Mouse (Mus musculus) embryonic facial prominence, embryonic 15.5 days (tissue): ENCODE results near the gene Apba3. TPM values are rescaled to one million over a fixed set of nuclear protein-coding genes. Genes with fewer than 3 reads are reported as not detected.
A peak's percentile ranks its signal among the peaks of the same experiment; 100 is the strongest.

ENCODE experiments used
- ATAC-seq: fragments of 200-750 bp; cut with Nextera tagmentation; 2 replicates; pipeline ENCODE4 v1.8.0; 2017; ENCODE audit warnings: low read depth, moderate TSS enrichment; ENCODE audit not compliant: insufficient number of reproducible peaks, low FRiP score, low TSS enrichment
- H3K27ac ChIP-seq: fragments of 300-500 bp; sonication (generic); replicated peaks from 2 replicates; pipeline ENCODE4 v1.5.1; 2015; ENCODE audit warnings: mild to moderate bottlenecking, inconsistent platforms
- H3K27me3 ChIP-seq: fragments of 300-500 bp; sonication (generic); 2 replicates; pipeline ENCODE4 v1.6.1; 2015; ENCODE audit warnings: inconsistent platforms
- H3K36me3 ChIP-seq: fragments of 300-500 bp; sonication (generic); 2 replicates; pipeline ENCODE4 v1.6.1; 2015; ENCODE audit warnings: mild to moderate bottlenecking, inconsistent platforms
- H3K4me1 ChIP-seq: fragments of 300-500 bp; sonication (generic); 2 replicates; pipeline ENCODE4 v1.6.1; 2015; ENCODE audit warnings: inconsistent platforms
- H3K4me2 ChIP-seq: fragments of 300-500 bp; sonication (generic); replicated peaks from 2 replicates; pipeline ENCODE4 v1.6.1; 2015; ENCODE audit warnings: mild to moderate bottlenecking, inconsistent platforms
- H3K4me3 ChIP-seq: fragments of 300-500 bp; sonication (generic); replicated peaks from 2 replicates; pipeline ENCODE4 v1.5.1; 2015; ENCODE audit warnings: mild to moderate bottlenecking, inconsistent platforms
- H3K9ac ChIP-seq: fragments of 300-500 bp; sonication (generic); 2 replicates; pipeline ENCODE4 v1.6.1; 2015; ENCODE audit warnings: inconsistent platforms
- H3K9me3 ChIP-seq: fragments of 300-500 bp; sonication (generic); replicated peaks from 2 replicates; pipeline ENCODE4 v1.6.1; 2016; ENCODE audit warnings: inconsistent platforms
- WGBS: fragments of 180-500 bp; shearing (Covaris S2); methylation state at CpG from one replicate; pipeline ENCODE4 v1.1.7; 2015; 5-methylcytosine and 5-hydroxymethylcytosine counted together
- polyA plus RNA-seq: library from polyadenylated mRNA; unstranded; fragments of >200 nt; fragmentation: Nextera tagmentation; extraction: Ambion mirVana; gene quantifications from 2 replicates; pipeline ENCODE4 v1.2.1, GENCODE M21; 2015

Apba3 gene
- polyA plus RNA-seq, 1 experiment from 2014 or later, result 77.4 TPM

DNA sequence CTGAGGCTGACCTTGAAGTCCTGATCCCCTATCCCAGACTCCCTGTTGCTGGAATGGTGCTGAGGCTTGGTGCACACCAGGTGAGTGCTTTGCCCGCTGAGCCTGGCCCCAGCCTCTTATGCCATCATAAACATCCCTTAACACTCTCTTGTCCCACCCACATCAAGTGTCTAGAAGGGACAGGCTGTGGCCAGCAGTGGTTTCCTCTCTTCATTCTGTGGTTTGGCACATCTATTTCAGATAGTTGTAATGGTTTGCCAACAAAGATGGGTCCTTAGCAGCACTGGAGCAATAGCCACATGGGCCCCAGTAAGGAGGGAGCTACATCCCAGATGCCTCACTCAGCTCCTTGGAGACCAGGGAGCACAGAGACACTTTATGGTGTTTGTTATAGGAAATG lies 11.9 kb upstream of the Apba3 start:
- Histone ChIP-seq H3K36me3 (no peaks in the 10 kb centered on the region), H3K27me3 (peaks cover 81% of the 10 kb centered on the region)
- 50% methylated on average over 1 of the region's 1 CpGs for WGBS

DNA sequence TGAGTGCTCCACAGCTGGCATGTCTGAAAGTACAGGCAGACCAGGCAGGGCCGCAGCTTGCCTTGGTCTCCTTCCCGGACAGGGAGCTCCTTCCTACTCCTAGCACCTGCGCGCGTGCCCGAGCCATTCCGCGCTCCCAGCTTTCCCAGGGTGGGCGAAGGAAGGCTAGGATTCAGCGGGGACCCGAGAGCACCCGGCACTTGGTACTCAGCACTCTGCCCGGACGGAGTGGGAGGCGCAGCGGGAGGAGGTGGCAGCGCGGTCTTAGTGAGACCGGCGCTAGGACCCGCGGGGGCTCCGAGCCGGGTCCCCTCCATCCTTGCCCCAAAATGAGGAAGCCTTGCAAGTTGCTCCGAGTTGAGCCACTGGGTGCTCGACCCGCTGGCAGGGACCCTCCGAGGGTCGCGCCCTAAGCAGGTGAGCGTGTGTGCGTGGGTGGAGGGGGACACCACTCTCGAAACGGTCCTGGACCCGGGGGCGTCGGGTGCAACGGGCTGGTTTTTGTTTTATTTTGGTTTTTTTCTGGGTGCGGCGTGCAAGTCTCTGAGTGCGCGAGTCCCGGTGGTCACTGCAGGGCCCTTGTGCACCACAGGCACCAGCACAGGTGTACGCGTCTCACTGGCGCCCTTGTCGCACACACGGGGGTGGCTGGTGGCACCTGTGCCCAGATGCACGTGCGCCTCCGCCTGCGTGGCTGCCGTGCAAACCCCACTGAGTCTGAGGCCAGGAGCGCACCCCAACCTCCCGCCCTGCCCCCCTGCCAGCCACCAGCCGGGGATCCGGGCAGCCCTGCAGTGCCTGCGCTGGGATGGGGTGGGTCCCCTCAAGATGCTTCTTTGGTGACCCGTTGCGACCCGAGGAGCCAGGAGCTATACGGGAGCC lies 9.4 kb upstream of the Apba3 start:
- 2% methylated on average over 59 of the region's 62 CpGs for WGBS
- Histone ChIP-seq H3K36me3 (peaks cover 5% of the 10 kb centered on the region; the same call in 1 of the 2 replicates), H3K4me1 (peaks cover 33% of the 10 kb centered on the region), H3K4me2 (peak overlapping the region; percentile 94), H3K27ac (no peak overlapping the region), H3K9me3 (0 out of 2 replicates have a peak, but pooled peaks cover 4% of the 10 kb centered on the region), H3K4me3 (peak overlapping the region; percentile 53), H3K27me3 (peaks cover 70% of the 10 kb centered on the region), H3K9ac (peak overlapping the region; percentile 35)
- no peak for ATAC-seq

More for the DNA sequence above, 11.9 kb upstream of the Apba3 start:
- Histone ChIP-seq H3K4me2 (no peak overlapping the region), H3K4me3 (no peak overlapping the region), H3K9me3 (no peaks in the 10 kb centered on the region), H3K4me1 (peaks cover 34% of the 10 kb centered on the region), H3K27ac (no peak overlapping the region), H3K9ac (no peak overlapping the region)
- no peak for ATAC-seq

- Histone ChIP-seq H3K4me1 (peaks cover 24% of the 10 kb centered on the region), H3K9ac (no peak overlapping the region), H3K27me3 (peaks cover 50% of the 10 kb centered on the region), H3K4me2 (no peak overlapping the region), H3K9me3 (0 out of 2 replicates have a peak, but pooled peaks cover 4% of the 10 kb centered on the region), H3K27ac (no peak overlapping the region), H3K4me3 (no peak overlapping the region), H3K36me3 (peaks cover 22% of the 10 kb centered on the region)
- WGBS, result 40% methylated on average over 21 of the region's 21 CpGs
- no peak for ATAC-seq
Observed at GRCm38 (mm10) chr10:81259225-81259884, 7.4 kb upstream of the Apba3 start.

GRCm38 (mm10) chr10:81261025-81261424 lies 5.7 kb upstream of the Apba3 start:
- Histone ChIP-seq H3K27ac (no peak overlapping the region), H3K9me3 (0 out of 2 replicates have a peak, but pooled peaks cover 4% of the 10 kb centered on the region), H3K27me3 (peaks cover 43% of the 10 kb centered on the region), H3K9ac (no peak overlapping the region), H3K4me3 (no peak overlapping the region), H3K4me1 (peaks cover 32% of the 10 kb centered on the region), H3K36me3 (peaks cover 32% of the 10 kb centered on the region), H3K4me2 (no peak overlapping the region)
- ATAC-seq, result no peak
- 84% methylated on average over 4 of the region's 4 CpGs for WGBS

DNA sequence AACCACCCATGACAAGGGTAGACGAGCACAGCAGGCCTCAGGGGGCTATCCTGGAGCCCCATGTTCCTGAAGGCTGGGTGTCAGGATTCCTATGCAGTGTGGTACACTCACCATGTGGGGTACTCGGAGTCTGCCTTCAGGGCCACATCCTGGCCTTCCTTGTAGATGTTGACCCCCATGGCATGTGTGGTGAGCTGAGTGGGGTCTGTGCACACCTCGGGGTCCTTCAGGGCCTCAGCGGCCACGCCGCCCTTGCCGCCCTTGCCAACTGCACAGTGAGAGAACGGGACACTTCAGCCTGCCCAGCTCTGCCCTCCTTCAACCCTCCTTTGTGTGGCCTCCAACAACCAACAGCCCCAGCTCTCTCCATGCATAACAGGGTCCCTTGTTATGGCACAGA lies 1.2 kb upstream of the Apba3 start:
- Histone ChIP-seq H3K9ac (no peak overlapping the region), H3K36me3 (peaks cover 40% of the 10 kb centered on the region), H3K4me3 (peak overlapping the region; percentile 83), H3K4me1 (peaks cover 20% of the 10 kb centered on the region), H3K4me2 (peak overlapping the region; percentile 60), H3K27ac (no peak overlapping the region), H3K27me3 (no peaks in the 10 kb centered on the region), H3K9me3 (0 out of 2 replicates have a peak, but pooled peaks cover 3% of the 10 kb centered on the region)
- 96% methylated on average over 8 of the region's 8 CpGs for WGBS
- no peak for ATAC-seq

GRCm38 (mm10) chr10:81268056-81268455 lies 1.3 kb downstream of the Apba3 start:
- H3K9me3 ChIP-seq, result no peaks in the 10 kb centered on the region
- H3K4me1 ChIP-seq, result peaks cover 20% of the 10 kb centered on the region
- 4% methylated on average over 23 of the region's 23 CpGs for WGBS
- peaks cover 54% of the 10 kb centered on the region for H3K36me3 ChIP-seq
- ATAC-seq, result peak; percentile 66
- H3K27me3 ChIP-seq, result no peaks in the 10 kb centered on the region
- peak overlapping the region; percentile 80 for H3K9ac ChIP-seq
- H3K27ac ChIP-seq, result peak overlapping the region; percentile 58; the same call in 1 of the 2 replicates
- peak overlapping the region; percentile 77 for H3K4me2 ChIP-seq
- peak overlapping the region; percentile 83 for H3K4me3 ChIP-seq

DNA sequence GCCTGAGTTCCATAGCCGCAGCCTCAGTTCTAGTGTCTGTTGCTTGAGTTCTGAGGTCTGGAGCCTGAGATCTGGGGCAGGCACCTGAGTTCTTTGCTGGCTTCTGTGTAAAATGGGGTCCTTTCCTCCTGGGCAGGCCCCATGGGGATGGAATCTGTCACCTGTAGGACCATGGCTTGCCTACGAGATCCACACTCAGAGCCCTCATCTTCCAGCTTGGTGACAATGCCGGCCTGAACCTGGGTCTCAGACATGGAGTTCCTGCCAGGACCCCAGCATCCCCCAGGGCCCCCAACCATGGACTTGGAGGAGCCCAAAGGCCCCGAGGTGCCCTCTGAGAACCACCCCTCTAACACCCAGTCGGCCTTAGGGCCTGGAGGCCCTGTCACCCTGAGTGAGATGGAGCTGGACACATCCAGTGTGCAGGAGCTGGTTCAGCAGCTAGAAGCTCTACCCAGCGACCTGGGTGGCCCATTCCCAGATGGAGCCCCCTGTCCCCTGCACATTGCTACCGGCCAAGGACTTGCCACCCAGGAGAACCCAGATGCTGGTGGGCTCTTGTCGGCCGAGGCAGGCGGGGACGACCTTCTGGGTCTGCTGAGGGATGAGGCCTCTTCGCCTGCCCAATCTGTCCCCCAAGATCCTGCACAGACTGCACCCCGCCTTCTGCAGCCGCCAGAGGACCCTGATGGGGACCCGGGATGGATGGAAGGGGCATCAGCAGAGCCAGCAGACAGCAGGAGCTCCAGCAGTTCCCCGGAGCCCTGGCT lies 2.1 kb downstream of the Apba3 start:
- WGBS, result 77% methylated on average over 16 of the region's 16 CpGs
- no peaks in the 10 kb centered on the region for H3K27me3 ChIP-seq
- H3K4me3 ChIP-seq, result peak overlapping the region; percentile 83
- H3K27ac ChIP-seq, result peak overlapping the region; percentile 58; the same call in 1 of the 2 replicates
- peaks cover 56% of the 10 kb centered on the region for H3K36me3 ChIP-seq
- H3K9ac ChIP-seq, result peak overlapping the region; percentile 80
- H3K9me3 ChIP-seq, result no peaks in the 10 kb centered on the region
- no peak for ATAC-seq
- peak overlapping the region; percentile 77 for H3K4me2 ChIP-seq
- H3K4me1 ChIP-seq, result peaks cover 20% of the 10 kb centered on the region

- Histone ChIP-seq H3K27me3 (no peaks in the 10 kb centered on the region), H3K27ac (no peak overlapping the region), H3K4me3 (no peak overlapping the region), H3K4me1 (peaks cover 13% of the 10 kb centered on the region), H3K36me3 (peaks cover 43% of the 10 kb centered on the region), H3K9ac (no peak overlapping the region), H3K4me2 (no peak overlapping the region), H3K9me3 (no peaks in the 10 kb centered on the region)
- WGBS, result 90% methylated on average over 21 of the region's 21 CpGs
- ATAC-seq, result no peak
Observed at GRCm38 (mm10) chr10:81272356-81272755, 5.6 kb downstream of the Apba3 start.

GRCm38 (mm10) chr10:81273842-81274241 lies 7.1 kb downstream of the Apba3 start:
- no peaks in the 10 kb centered on the region for H3K27me3 ChIP-seq
- peaks cover 43% of the 10 kb centered on the region for H3K36me3 ChIP-seq
- H3K4me2 ChIP-seq, result no peak overlapping the region
- ATAC-seq, result no peak
- H3K27ac ChIP-seq, result no peak overlapping the region
- 91% methylated on average over 19 of the region's 19 CpGs for WGBS
- H3K4me1 ChIP-seq, result peaks cover 8% of the 10 kb centered on the region
- H3K9me3 ChIP-seq, result no peaks in the 10 kb centered on the region
- H3K4me3 ChIP-seq, result no peak overlapping the region
- no peak overlapping the region for H3K9ac ChIP-seq

DNA sequence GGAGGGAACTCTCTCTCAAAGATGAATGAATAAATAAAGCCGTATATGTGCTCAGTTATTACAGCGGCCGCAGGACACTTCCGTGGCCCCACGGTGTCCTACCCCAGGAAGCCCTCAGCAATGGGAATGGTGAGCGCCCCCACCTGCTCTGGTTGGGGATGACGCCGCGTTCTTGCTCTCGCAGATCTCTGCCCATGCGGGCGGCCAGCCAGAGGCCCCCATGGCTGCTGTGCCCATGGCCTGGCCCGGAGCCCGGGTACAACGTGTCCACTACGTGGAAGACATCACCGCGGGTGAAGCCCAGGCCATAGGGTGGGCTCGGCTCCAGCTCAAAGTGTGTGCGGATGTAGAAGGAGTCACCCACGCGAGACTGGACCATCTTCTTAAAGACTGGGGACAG lies 10.9 kb downstream of the Apba3 start:
- Histone ChIP-seq H3K9me3 (no peaks in the 10 kb centered on the region), H3K27ac (no peak overlapping the region), H3K4me3 (no peak overlapping the region), H3K36me3 (peaks cover 13% of the 10 kb centered on the region), H3K27me3 (peaks cover 7% of the 10 kb centered on the region; the same call in 1 of the 2 replicates), H3K4me1 (peaks cover 8% of the 10 kb centered on the region; the same call in 1 of the 2 replicates), H3K4me2 (no peak overlapping the region), H3K9ac (no peak overlapping the region)
- WGBS, result 81% methylated on average over 22 of the region's 22 CpGs
- no peak for ATAC-seq

DNA sequence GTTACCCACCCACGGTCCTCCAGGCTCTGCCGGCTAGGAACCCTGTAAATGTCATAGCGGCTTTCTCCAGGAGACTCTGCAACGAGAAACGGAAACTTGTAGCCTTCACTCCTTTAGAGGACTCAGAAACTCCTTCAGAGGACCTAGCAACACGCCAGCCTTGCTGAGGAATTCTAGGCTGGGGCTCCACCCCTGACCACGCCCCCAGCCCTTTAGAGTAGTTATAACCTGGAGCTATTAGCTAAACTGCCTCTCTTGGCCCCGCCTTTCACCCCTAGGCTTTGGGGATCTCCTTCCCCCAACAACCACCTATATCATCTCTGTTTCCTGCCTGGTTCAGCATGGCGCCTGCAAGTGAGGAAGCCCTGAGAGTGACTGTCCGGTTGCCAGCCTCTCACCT lies 12.7 kb downstream of the Apba3 start:
- H3K4me2 ChIP-seq, result no peak overlapping the region
- no peak overlapping the region for H3K27ac ChIP-seq
- no peak for ATAC-seq
- peaks cover 17% of the 10 kb centered on the region for H3K4me1 ChIP-seq
- no peak overlapping the region for H3K4me3 ChIP-seq
- H3K9me3 ChIP-seq, result no peaks in the 10 kb centered on the region
- no peak overlapping the region for H3K9ac ChIP-seq
- WGBS, result 37% methylated on average over 10 of the region's 10 CpGs
- no peaks in the 10 kb centered on the region for H3K36me3 ChIP-seq
- H3K27me3 ChIP-seq, result peaks cover 23% of the 10 kb centered on the region
